Mouse (Mus musculus) C2C12 (cell line): ENCODE measurements at regions not wholly inside any gene's neighbourhood (a gene's known extent, or its start where the extent isn't known, plus 50 kb on each side); places are given as distances from the start of the nearest gene placed in this dataset.

Experiments used
- H3K27me3 ChIP-seq: one replicate; pipeline ENCODE4 v1.6.1; 2011; ENCODE audit not compliant: control insufficient read depth, insufficient read depth, insufficient read length
- H3K36me3 ChIP-seq: one replicate; pipeline ENCODE4 v1.6.1; 2011; ENCODE audit not compliant: control insufficient read depth, insufficient read depth
- H3K4me3 ChIP-seq: one replicate; pipeline ENCODE4 v1.5.1; 2011; ENCODE audit warnings: mild to moderate bottlenecking, control low read depth; ENCODE audit not compliant: poor library complexity, insufficient read depth, severe bottlenecking
- H3K79me2 ChIP-seq: one replicate; pipeline ENCODE4 v1.6.1; 2011; ENCODE audit not compliant: control insufficient read depth, insufficient read depth
- H3K79me3 ChIP-seq: one replicate; pipeline ENCODE4 v1.6.1; 2011; ENCODE audit warnings: low read depth, control low read depth
- H3ac ChIP-seq: one replicate; pipeline ENCODE3; 2011; ENCODE audit warnings: low read depth; ENCODE audit not compliant: control insufficient read depth, insufficient read length
- CEBPB ChIP-seq: IDR thresholded peaks from one replicate; pipeline ENCODE4 v1.6.1; 2011; ENCODE audit warnings: low read depth, mild to moderate bottlenecking, control low read depth, moderate library complexity
- CTCF ChIP-seq: IDR thresholded peaks from one replicate; pipeline ENCODE4 v1.5.1; 2011; ENCODE audit not compliant: control insufficient read depth, insufficient read depth, insufficient read length
- FOSL1 ChIP-seq: IDR thresholded peaks from one replicate; pipeline ENCODE4 v1.8.0; 2011; ENCODE audit warnings: mild to moderate bottlenecking, low read length; ENCODE audit not compliant: poor library complexity, insufficient read depth, severe bottlenecking
- MAX ChIP-seq: IDR thresholded peaks from one replicate; pipeline ENCODE4 v1.6.1; 2011; ENCODE audit warnings: mild to moderate bottlenecking, control low read depth
- MYOD1 ChIP-seq: IDR thresholded peaks from one replicate; pipeline ENCODE4 v1.6.1; 2011; ENCODE audit warnings: low read depth; ENCODE audit not compliant: control insufficient read depth, insufficient read length
- MYOG ChIP-seq: IDR thresholded peaks from one replicate; pipeline ENCODE4 v1.6.1; 2011; ENCODE audit not compliant: control insufficient read depth, insufficient read length; ENCODE audit errors: extremely low read depth
- USF1 ChIP-seq: IDR thresholded peaks from one replicate; pipeline ENCODE4 v1.6.1; 2011; ENCODE audit warnings: low read depth, mild to moderate bottlenecking, control low read depth, moderate library complexity

GRCm38 (mm10) chr13:102072366-102072765 is 304.3 kb upstream of the Pik3r1 start:
- no peak overlapping the region for H3ac ChIP-seq
- no peaks in the 10 kb centered on the region for H3K79me2 ChIP-seq
- no peaks in the 10 kb centered on the region for H3K79me3 ChIP-seq
- H3K36me3 ChIP-seq, result no peaks in the 10 kb centered on the region
- no peak for TF ChIP-seq CTCF
- TF ChIP-seq MAX, result no peak
- TF ChIP-seq FOSL1, result no peak
- TF ChIP-seq MYOD1, result no peak
- TF ChIP-seq USF1, result no peak
- no peak for TF ChIP-seq CEBPB
- no peak for TF ChIP-seq MYOG
- H3K4me3 ChIP-seq, result no peak overlapping the region
- H3K27me3 ChIP-seq, result no peaks in the 10 kb centered on the region

- no peak for TF ChIP-seq MYOG
- Histone ChIP-seq H3K79me3 (no peaks in the 10 kb centered on the region), H3K27me3 (no peaks in the 10 kb centered on the region)
Measured at GRCm38 (mm10) chr13:102087766-102088165, 319.7 kb upstream of the Pik3r1 start.

GRCm38 (mm10) chr13:102089551-102089950 is 321.5 kb upstream of the Pik3r1 start:
- TF ChIP-seq USF1 (no peak), MYOG (no peak), CEBPB (no peak), MAX (no peak), CTCF (no peak), FOSL1 (no peak), MYOD1 (no peak)
- no peak overlapping the region for H3K4me3 ChIP-seq

More at GRCm38 (mm10) chr13:102087766-102088165, 319.7 kb upstream of the Pik3r1 start:
- no peaks in the 10 kb centered on the region for H3K36me3 ChIP-seq
- no peaks in the 10 kb centered on the region for H3K79me2 ChIP-seq
- no peak overlapping the region for H3ac ChIP-seq
- H3K4me3 ChIP-seq, result no peak overlapping the region

GRCm38 (mm10) chr13:102094193-102094592 is 326.2 kb upstream of the Pik3r1 start:
- no peak overlapping the region for H3ac ChIP-seq

More at GRCm38 (mm10) chr13:102089551-102089950, 321.5 kb upstream of the Pik3r1 start:
- H3K79me3 ChIP-seq, result no peaks in the 10 kb centered on the region
- no peaks in the 10 kb centered on the region for H3K79me2 ChIP-seq
- H3K36me3 ChIP-seq, result no peaks in the 10 kb centered on the region
- no peaks in the 10 kb centered on the region for H3K27me3 ChIP-seq
- no peak overlapping the region for H3ac ChIP-seq

GRCm38 (mm10) chr13:102103161-102103560 is 335.1 kb upstream of the Pik3r1 start:
- H3K79me3 ChIP-seq, result no peaks in the 10 kb centered on the region
- no peaks in the 10 kb centered on the region for H3K27me3 ChIP-seq
- H3K79me2 ChIP-seq, result no peaks in the 10 kb centered on the region
- TF ChIP-seq CEBPB, result no peak
- no peak for TF ChIP-seq USF1
- TF ChIP-seq MYOG, result no peak
- no peak for TF ChIP-seq MYOD1
- TF ChIP-seq MAX, result no peak
- TF ChIP-seq FOSL1, result no peak
- TF ChIP-seq CTCF, result no peak
- no peak overlapping the region for H3K4me3 ChIP-seq
- no peaks in the 10 kb centered on the region for H3K36me3 ChIP-seq
- no peak overlapping the region for H3ac ChIP-seq

More at GRCm38 (mm10) chr13:102094193-102094592, 326.2 kb upstream of the Pik3r1 start:
- H3K36me3 ChIP-seq, result no peaks in the 10 kb centered on the region
- H3K27me3 ChIP-seq, result no peaks in the 10 kb centered on the region
- no peaks in the 10 kb centered on the region for H3K79me3 ChIP-seq
- H3K4me3 ChIP-seq, result no peak overlapping the region
- H3K79me2 ChIP-seq, result no peaks in the 10 kb centered on the region
- TF ChIP-seq CEBPB (no peak), MYOD1 (no peak), USF1 (no peak), MYOG (no peak), MAX (no peak), FOSL1 (no peak), CTCF (no peak)

- H3K79me3 ChIP-seq, result no peaks in the 10 kb centered on the region
- H3K27me3 ChIP-seq, result no peaks in the 10 kb centered on the region
- no peak overlapping the region for H3K4me3 ChIP-seq
- H3K79me2 ChIP-seq, result no peaks in the 10 kb centered on the region
- no peaks in the 10 kb centered on the region for H3K36me3 ChIP-seq
- TF ChIP-seq FOSL1 (no peak), USF1 (no peak), MYOD1 (no peak), MAX (no peak), CTCF (no peak), MYOG (no peak), CEBPB (no peak)
- H3ac ChIP-seq, result no peak overlapping the region
Measured at GRCm38 (mm10) chr13:102106188-102106587, 338.2 kb upstream of the Pik3r1 start.
